Mouse (Mus musculus) left cerebral cortex, adult 11 months (tissue): ENCODE measurements around the gene Ube3b.

ENCODE experiments used
- DNase-seq: peaks from one replicate; pipeline ENCODE4 v3.0.0; 2022; ENCODE audit warnings: low spot score

The Ube3b gene

GRCm38 (mm10) chr5:114374409-114375213 is 5.8 kb upstream of the Ube3b start:
- no peak for DNase-seq

- DNase-seq = no peak
Measured at GRCm38 (mm10) chr5:114378177-114378920, 2.1 kb upstream of the Ube3b start.

GRCm38 (mm10) chr5:114378936-114379335 is 1.5 kb upstream of the Ube3b start:
- no peak for DNase-seq

- DNase-seq = no peak
Measured at GRCm38 (mm10) chr5:114379763-114380162, 644 bp upstream of the Ube3b start.

- DNase-seq = no peak
Measured at GRCm38 (mm10) chr5:114381013-114381351, 575 bp downstream of the Ube3b start.

GRCm38 (mm10) chr5:114383184-114383904 is 2.9 kb downstream of the Ube3b start:
- no peak for DNase-seq

GRCm38 (mm10) chr5:114384448-114384847 is 4.0 kb downstream of the Ube3b start:
- no peak for DNase-seq

- DNase-seq = no peak
Measured at GRCm38 (mm10) chr5:114393169-114393568, 12.8 kb downstream of the Ube3b start.

- DNase-seq = no peak
Measured at GRCm38 (mm10) chr5:114406592-114406991, 26.2 kb downstream of the Ube3b start.

- no peak for DNase-seq
Measured at GRCm38 (mm10) chr5:114407269-114407668, 26.9 kb downstream of the Ube3b start.

GRCm38 (mm10) chr5:114407810-114408209 is 27.4 kb downstream of the Ube3b start:
- DNase-seq = no peak

GRCm38 (mm10) chr5:114408846-114409245 is 28.4 kb downstream of the Ube3b start:
- no peak for DNase-seq

- DNase-seq = no peak
Measured at GRCm38 (mm10) chr5:114410429-114410828, 30.0 kb downstream of the Ube3b start.

- DNase-seq = no peak
Measured at GRCm38 (mm10) chr5:114412361-114412998, 32.1 kb downstream of the Ube3b start.

- no peak for DNase-seq
Measured at GRCm38 (mm10) chr5:114413067-114413735, 32.8 kb downstream of the Ube3b start.

GRCm38 (mm10) chr5:114415606-114416005 is 35.2 kb downstream of the Ube3b start:
- DNase-seq = no peak

- no peak for DNase-seq
Measured at GRCm38 (mm10) chr5:114416855-114417254, 36.4 kb downstream of the Ube3b start.

- no peak for DNase-seq
Measured at GRCm38 (mm10) chr5:114418541-114418940, 38.1 kb downstream of the Ube3b start.

- DNase-seq = no peak
Measured at GRCm38 (mm10) chr5:114421561-114422298, 41.3 kb downstream of the Ube3b start.

GRCm38 (mm10) chr5:114422591-114422990 is 42.2 kb downstream of the Ube3b start:
- no peak for DNase-seq

- DNase-seq = no peak
Measured at GRCm38 (mm10) chr5:114423961-114424360, 43.6 kb downstream of the Ube3b start.
